Mouse (Mus musculus) brown adipose tissue, adult 24 weeks (tissue): ENCODE measurements around the gene Mta2. TPM values are rescaled to one million over a fixed set of nuclear protein-coding genes. Genes with fewer than 3 reads are reported as not detected.
"Not testable (repeated sequence)": the region's sequence is repeated elsewhere in the genome, so short reads cannot be mapped to it uniquely, and the experiment has no call there.

Source experiments
- H3K27ac ChIP-seq: fragments of 200-500 bp; replicated peaks from 2 replicates; pipeline ENCODE4 v1.5.1; 2012; ENCODE audit warnings: low read depth, mild to moderate bottlenecking, low read length
- H3K4me1 ChIP-seq: fragments of 200-500 bp; 2 replicates; pipeline ENCODE4 v1.6.1; 2012; ENCODE audit warnings: low read length, mixed read lengths; ENCODE audit not compliant: control insufficient read depth, insufficient read depth, insufficient read length
- H3K4me3 ChIP-seq: fragments of 200-500 bp; 2 replicates; pipeline ENCODE4 v1.5.1; 2012; ENCODE audit warnings: low read depth, mild to moderate bottlenecking, low read length, moderate library complexity; ENCODE audit not compliant: insufficient read depth
- polyA plus RNA-seq: library from polyadenylated mRNA; stranded (reverse); fragments of >200 nt; gene quantifications from 2 replicates; pipeline ENCODE4 v1.2.4, GENCODE M21; 2012; ENCODE audit not compliant: missing spikeins, insufficient read depth, insufficient read length

Mta2 gene
- polyA plus RNA-seq, 1 experiment: 28.2 TPM

DNA sequence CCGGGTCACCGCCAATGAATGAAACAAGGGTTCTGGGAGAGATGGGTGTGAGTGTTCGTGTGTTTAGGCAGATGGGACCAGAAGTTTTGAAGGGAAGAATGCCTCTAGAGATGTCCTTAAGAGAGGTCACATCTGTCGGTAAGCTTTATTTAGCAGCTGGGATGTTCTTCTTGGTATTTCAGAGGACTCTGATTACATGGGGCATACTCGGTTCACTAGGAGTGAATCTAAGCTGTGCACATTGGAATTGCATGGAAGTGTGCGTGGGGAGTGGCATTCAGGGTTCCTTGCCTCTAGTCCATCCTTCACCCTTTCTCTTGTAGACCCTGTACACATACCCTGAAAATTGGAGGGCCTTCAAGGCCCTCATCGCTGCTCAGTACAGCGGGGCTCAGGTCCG is 26.2 kb downstream of the Mta2 start:
- Histone ChIP-seq H3K27ac (no peak overlapping the region), H3K4me3 (peak overlapping the region; percentile 66), H3K4me1 (no peaks in the 10 kb centered on the region)

DNA sequence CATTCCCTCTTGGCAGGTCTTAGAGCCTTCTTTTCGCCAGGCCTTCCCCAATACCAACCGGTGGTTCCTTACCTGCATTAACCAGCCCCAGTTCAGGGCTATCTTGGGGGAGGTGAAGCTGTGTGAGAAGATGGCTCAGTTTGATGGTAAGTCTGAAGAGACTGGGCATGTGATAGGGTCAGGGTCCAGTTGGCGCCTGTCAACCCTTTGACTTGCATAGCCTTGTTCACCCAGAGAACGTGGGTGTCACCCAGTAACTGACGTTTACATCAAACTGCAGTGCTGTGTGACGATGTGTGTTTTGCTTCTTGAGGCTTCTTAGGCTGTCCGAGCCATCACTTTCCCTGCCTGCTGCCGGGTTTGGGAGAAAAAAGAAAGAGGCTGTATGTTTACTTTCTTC is 30.8 kb downstream of the Mta2 start:
- not testable (repeated sequence) for H3K4me3 ChIP-seq, H3K27ac ChIP-seq, H3K4me1 ChIP-seq

DNA sequence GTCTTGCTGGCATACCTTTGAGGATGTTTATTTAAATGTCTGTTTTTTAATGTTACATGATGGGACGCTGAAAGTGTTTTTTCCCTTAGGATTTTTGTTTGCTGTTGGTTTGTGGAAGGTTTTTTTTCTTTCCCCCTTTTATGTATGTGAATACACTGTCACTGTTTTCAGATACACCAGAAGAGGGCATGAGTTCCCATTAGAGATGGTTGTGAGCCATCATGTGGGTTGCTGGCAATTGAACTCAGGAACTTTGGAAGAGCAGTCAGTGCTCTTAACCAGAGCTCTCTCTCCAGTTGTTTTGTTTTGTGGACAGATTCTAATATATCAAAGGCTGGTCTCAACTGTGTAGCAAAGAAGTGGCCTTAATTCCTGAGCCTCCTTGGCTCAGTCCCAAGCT is 33.0 kb downstream of the Mta2 start:
- Histone ChIP-seq H3K4me1 (no peaks in the 10 kb centered on the region), H3K4me3 (no peak overlapping the region), H3K27ac (no peak overlapping the region)

DNA sequence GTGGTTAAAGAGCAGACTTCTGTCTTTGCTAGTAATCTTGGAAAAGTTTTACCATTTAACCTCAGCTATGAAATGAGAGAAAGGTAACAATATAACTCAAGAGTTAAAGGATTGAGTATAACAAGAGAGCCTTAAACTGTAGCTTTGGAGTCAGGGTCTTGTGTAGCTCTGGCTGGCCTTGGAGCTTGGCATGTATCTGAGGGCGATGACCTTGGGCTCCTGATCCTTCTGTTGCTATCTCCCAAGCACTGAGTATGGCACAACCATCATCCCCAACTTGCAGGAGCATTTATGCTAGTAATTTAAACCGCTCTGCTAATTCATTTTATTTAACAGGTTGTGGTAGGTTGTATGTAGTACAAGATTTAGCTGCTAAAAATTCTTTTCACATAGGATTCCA is 33.8 kb downstream of the Mta2 start:
- H3K27ac ChIP-seq: no peak overlapping the region
- no peak overlapping the region for H3K4me3 ChIP-seq
- no peaks in the 10 kb centered on the region for H3K4me1 ChIP-seq

DNA sequence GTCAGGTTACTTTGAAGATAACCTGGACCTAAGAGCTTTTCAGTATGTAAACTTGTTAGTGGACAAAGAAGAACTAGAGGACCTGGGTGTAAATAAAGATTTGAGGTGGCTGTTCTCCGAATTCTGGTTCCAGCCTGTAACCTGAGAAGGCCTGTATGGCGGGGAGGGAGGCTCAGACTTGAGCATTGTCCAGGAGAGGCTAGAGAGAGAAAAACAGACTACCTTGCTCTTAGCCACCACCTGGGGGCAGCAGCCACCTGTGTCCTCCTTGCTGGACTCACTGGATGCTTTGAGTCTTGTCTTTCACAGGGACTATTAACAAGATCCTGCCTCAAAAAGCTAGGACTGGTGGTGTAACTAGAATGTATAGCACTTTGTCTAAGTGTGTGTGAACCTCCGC is 34.9 kb downstream of the Mta2 start:
- Histone ChIP-seq H3K27ac (no peak overlapping the region), H3K4me3 (no peak overlapping the region), H3K4me1 (no peaks in the 10 kb centered on the region)

DNA sequence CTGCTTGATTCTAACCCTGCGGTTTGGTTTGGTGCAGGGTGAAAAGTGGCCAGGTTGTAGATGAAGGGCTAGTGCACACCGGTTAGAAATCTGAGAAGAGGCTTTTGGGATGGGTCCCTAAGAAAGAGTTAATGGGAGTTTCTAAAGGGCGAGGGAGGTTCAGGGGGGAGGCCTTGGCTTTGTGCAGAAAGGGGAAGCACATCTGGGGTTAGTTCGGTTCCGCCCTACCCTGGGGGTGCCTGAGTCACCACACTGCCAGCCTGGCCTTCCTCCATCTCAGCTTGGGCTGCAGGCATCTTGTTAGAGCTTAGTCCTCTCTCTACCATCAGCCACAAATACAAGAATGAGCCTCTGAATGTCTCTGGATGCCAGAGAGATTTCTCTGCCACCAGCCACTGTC is 39.1 kb downstream of the Mta2 start:
- Histone ChIP-seq H3K4me3 (no peak overlapping the region), H3K4me1 (peaks cover 16% of the 10 kb centered on the region), H3K27ac (peak overlapping the region; percentile 62)

DNA sequence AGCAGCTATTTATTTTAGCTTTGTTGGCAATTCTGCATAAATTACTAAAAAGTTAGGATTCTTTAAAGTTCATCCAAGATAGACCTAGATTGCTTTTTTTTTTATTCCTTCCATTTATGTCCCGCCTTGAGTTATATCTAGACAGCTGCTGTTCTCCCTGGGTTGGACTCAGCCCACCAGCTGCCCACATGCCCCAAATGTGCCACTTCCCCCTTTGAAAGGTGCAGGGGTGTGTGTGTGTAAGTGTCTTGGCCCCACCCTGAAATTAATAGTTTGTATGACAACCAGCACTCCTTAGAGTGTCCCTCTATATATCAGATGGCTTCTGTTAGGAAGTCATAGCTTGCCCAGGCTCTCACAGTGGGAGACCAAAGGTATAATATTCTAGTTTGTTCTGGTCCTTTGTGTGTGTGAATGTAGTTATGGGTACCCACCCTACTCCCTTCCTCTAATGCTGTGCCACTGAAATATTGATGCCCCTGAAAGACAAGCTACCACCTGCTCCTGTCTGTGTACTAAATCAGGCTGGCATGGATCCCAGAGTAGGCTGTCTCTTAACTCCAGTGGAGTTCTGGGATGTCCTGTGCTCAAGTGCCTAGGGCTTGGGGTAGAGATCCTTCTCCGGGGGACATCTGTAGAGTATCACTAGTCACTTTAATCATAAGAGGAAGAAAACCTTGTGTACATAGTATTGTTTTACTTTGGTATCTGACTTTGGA is 39.9 kb downstream of the Mta2 start:
- H3K4me3 ChIP-seq: no peak overlapping the region
- H3K4me1 ChIP-seq: peaks cover 16% of the 10 kb centered on the region
- H3K27ac ChIP-seq: no peak overlapping the region

DNA sequence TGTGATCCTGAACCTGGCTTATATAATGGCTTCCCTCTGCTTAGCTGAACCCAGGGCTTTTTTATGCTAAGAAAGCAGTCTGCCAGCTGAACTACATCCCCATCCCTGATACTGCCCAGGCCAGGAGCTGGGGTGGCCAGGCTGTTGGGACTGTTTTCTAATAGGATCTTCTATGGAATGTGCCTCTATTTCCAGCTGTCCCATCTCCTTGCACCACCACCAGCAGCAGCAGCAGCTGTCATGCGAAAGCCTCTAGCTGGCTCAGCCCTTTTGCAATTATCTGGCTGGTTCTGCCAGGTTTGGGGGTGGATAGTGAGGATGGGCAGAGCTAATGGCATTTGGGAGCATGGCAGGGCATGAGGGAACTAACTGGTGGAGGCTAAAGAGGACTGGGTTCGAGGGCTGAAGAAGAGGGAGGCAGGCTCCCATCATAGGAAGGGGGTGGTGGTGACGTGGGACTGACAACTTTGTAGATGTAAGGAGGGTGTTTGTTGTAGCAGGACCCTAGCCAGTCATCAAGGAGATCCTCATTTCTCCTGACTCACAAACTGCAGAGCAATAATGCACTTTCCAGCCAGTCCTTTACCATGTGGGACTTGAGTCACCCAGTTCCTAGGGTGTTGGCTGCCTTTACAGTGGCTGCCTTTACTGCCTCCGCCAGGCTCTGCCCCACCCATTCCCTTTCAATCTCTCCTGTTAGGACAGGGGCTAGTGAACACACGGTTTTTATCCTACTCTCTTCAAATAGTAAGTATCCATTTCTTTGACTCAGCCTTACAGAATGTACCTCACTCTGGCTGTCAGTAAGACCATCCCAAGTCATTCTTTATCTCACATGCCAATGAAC is 40.9 kb downstream of the Mta2 start:
- Histone ChIP-seq H3K27ac (peak overlapping the region; percentile 48), H3K4me1 (peaks cover 16% of the 10 kb centered on the region), H3K4me3 (no peak overlapping the region)

DNA sequence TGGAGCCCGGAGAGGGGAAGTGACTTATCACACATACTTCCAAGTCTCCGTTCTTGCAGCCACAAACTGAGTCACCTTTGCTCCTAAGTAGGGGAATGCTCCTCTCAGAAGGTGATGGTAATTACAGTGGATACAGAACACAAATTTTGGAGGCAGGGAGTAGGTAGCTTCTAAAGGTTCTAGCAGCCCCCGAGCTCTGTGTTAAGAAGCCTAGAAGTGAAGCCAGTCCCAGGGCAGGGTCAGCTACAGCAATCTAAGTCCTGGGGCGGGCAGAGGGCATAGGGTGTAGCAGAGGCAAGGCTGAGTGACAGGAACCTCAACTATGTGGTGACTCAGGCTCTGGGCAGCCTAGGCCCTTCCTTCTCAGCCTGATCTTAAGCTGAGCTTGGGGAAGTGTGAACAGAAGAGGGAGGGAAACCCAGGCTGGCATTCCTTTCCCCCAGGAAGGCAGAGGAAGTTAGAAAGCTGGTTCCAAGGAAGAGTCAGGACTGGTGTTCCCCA is 41.5 kb downstream of the Mta2 start:
- no peak overlapping the region for H3K4me3 ChIP-seq
- H3K27ac ChIP-seq: peak overlapping the region; percentile 48
- peaks cover 19% of the 10 kb centered on the region for H3K4me1 ChIP-seq

DNA sequence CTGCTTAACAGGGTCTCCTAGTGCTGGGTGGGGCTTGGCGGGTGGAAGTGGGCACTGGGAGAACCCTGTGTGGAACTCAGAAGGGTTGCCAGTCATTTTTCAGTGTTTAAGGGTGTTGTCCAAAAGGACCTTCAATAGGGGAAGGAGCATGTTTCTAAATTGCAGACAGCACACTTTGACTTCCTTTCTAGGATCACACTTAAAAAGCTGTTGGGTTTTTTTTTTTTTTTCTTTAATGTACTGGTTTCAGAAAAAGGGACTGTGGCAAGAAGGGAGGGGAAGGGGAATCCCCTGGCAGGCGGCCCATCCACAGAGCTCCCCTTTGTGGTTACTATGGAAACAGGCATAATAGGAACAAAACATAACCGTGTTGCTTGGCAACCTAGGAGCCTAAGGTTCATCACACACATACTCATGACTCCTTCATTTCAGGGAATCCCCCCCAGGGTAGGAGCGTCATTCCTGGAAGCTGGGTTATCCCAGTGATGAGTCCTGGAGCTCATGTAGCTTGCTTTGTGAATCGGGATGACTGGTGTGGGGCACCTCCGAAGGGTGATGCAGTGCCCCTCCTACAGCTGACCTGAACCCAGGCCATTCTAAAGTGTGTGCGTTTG is 42.7 kb downstream of the Mta2 start:
- H3K27ac ChIP-seq: peak overlapping the region; percentile 66
- peaks cover 23% of the 10 kb centered on the region for H3K4me1 ChIP-seq
- no peak overlapping the region for H3K4me3 ChIP-seq

DNA sequence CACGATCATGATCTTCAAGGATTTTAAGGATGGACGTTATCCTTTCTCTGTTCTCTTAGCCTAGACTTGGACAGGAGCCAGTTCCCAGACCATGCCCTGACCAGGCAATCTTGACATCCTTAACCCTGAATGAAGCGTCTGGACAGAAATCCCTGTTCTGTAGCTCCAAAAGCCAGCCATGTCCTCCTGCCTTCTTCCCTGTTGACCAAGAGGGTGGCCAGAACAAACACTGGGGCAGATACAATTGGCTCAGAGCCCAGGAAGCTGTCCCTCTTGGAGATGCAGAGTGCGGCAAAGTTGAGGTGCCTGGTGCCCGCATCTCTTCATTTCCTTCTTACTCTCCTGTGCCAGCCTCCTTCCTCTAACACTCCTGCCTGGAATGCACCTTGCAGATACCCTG is 44.2 kb downstream of the Mta2 start:
- Histone ChIP-seq H3K27ac (no peak overlapping the region), H3K4me1 (peaks cover 23% of the 10 kb centered on the region), H3K4me3 (no peak overlapping the region)

DNA sequence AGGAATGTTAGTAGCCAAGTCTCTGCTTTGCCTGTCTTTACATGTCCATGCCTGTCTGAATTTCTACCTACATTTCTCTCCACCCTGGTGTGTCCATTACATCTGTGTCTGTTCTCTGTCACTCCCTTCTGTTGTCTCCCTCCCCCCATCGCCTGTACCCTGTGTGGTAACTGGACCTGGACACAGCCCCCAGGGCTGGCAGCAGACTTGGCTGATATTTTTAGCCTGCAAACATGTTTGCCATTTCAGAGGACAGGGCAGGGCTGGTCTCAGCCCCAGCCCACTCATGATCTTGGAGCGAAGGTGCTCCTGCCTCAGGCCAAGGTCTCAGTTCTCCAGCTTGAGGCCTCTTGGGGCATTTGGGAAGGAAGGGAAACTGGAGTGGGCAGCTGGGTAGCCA is 46.1 kb downstream of the Mta2 start:
- peak overlapping the region; percentile 92; the same call in 1 of the 2 replicates for H3K4me3 ChIP-seq
- H3K27ac ChIP-seq: no peak overlapping the region
- H3K4me1 ChIP-seq: peaks cover 17% of the 10 kb centered on the region

DNA sequence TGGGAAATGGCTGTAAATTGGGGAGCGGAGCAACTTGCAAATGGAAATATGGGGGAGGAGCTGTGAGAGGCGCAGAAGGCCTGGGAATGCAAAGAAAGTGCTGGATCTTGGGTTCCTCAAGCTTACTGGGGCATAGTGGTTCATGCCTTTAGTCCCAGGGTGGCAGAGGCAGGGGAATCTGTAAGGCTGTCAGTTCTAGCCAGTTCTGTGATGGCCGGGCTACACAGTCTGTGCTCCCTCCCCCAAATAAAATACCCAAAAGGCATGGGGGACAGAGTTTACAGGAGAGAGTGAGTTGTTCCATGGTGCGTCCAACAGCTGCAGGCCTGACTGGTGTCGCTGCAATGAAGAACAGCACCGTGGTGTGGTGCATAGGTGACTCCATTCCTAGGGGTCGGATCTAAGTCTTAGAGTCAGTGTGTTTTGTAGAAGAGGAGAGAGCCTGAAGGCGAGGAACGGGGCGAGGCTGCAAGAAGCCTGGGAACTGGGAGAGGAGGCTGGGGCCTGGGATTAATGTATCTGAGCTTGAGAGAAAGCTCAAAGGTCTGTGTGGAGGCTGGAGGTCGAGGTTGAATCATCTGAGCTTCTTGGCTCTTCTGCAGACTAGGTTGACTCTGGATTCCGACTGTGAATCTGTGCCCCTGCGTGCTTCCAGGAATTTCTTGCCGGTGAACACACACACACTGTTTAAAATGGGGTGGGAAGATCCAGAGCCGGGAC is 46.8 kb downstream of the Mta2 start:
- H3K4me3 ChIP-seq: peak overlapping the region; percentile 92
- H3K4me1 ChIP-seq: peaks cover 17% of the 10 kb centered on the region
- H3K27ac ChIP-seq: peak overlapping the region; percentile 63

DNA sequence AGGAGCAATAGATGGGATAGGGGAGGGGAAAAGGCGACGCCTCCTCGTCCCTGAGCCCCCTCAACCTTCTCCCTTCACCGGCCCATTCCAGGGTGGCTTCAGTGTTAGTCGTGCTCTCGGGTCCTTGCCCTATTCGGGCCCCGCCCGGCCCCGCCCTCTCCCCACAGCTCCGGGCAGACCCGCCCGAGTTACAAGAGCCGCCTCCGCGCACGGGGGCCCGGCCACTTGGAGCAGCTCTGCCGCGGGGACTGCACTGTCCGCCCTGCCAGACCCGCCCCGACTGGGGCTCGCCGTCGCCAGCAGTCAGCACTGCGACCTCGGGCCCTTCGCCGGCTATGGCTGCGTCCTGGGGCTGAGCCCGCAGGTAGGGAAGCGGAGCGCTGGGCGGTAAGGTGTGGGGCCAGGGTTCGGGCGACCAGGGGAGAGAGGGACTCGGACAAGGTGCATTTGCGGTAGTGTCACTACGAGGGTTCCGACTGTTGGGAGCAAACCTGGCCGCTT is 47.4 kb downstream of the Mta2 start, which contains the start of gene Ahnak:
Gene Ahnak (plus strand): TSS at position 219 of the 501 bp plus-strand sequence.
- H3K4me3 ChIP-seq: peak within 1 kb of the TSS; percentile 92
- H3K4me1 ChIP-seq: peaks cover 17% of the 10 kb centered on the region

More for the DNA sequence above, 47.4 kb downstream of the Mta2 start, which contains the start of gene Ahnak:
- peak within 1 kb of the TSS; percentile 95 for H3K27ac ChIP-seq
